Mouse (Mus musculus) limb, embryonic 11.5 days (tissue): ENCODE data around the gene Gm45844. TPM values are rescaled to one million over a fixed set of nuclear protein-coding genes. Genes with fewer than 3 reads are reported as not detected.
"Not testable (repeated sequence)": the region's sequence is repeated elsewhere in the genome, so short reads cannot be mapped to it uniquely, and the experiment has no call there.

ENCODE experiments used
- ATAC-seq: fragments of 200-750 bp; cut with Nextera tagmentation; 2 replicates; pipeline ENCODE4 v1.8.0; 2017; ENCODE audit warnings: low read depth; ENCODE audit not compliant: insufficient number of reproducible peaks, low FRiP score, low TSS enrichment
- DNase-seq: peaks from one replicate; pipeline ENCODE4 v3.0.0-alpha.2; 2015; ENCODE audit warnings: low spot score
- H3K27ac ChIP-seq: fragments of 300-500 bp; sonication (generic); replicated peaks from 2 replicates; pipeline ENCODE4 v1.5.1; 2014; ENCODE audit warnings: low read depth, mild to moderate bottlenecking, low read length
- H3K27me3 ChIP-seq: fragments of 300-500 bp; sonication (generic); 2 replicates; pipeline ENCODE4 v1.6.1; 2014; ENCODE audit warnings: mild to moderate bottlenecking, low read length, mixed read lengths; ENCODE audit not compliant: control insufficient read depth, insufficient read depth
- H3K36me3 ChIP-seq: fragments of 300-500 bp; sonication (generic); 2 replicates; pipeline ENCODE4 v1.6.1; 2014; ENCODE audit warnings: mild to moderate bottlenecking, low read length, moderate library complexity, mixed read lengths; ENCODE audit not compliant: control insufficient read depth, insufficient read depth
- H3K4me1 ChIP-seq: fragments of 300-500 bp; sonication (generic); 2 replicates; pipeline ENCODE4 v1.6.1; 2014; ENCODE audit warnings: low read length, mixed read lengths; ENCODE audit not compliant: control insufficient read depth, insufficient read depth
- H3K4me2 ChIP-seq: fragments of 300-500 bp; sonication (generic); 2 replicates; pipeline ENCODE4 v1.6.1; 2014; ENCODE audit warnings: low read depth, mild to moderate bottlenecking, moderate library complexity; ENCODE audit not compliant: severe bottlenecking
- H3K4me3 ChIP-seq: fragments of 300-500 bp; sonication (generic); 2 replicates; pipeline ENCODE4 v1.5.1; 2014; ENCODE audit warnings: low read depth, low read length
- H3K9ac ChIP-seq: fragments of 300-500 bp; sonication (generic); 2 replicates; pipeline ENCODE4 v1.6.1; 2014; ENCODE audit warnings: mild to moderate bottlenecking, low read length
- H3K9me3 ChIP-seq: fragments of 300-500 bp; sonication (generic); 2 replicates; pipeline ENCODE4 v1.6.1; 2016; ENCODE audit warnings: low read length; ENCODE audit not compliant: control insufficient read depth
- WGBS: fragments of 180-500 bp; shearing (Covaris S2); extraction: QIAGEN DNeasy Blood & Tissue Kit; methylation state at CpG from one replicate; pipeline ENCODE4 v1.1.7; 2014; 5-methylcytosine and 5-hydroxymethylcytosine counted together
- polyA plus RNA-seq: library from polyadenylated mRNA; unstranded; fragments of >200 nt; fragmentation: Nextera tagmentation; extraction: Ambion mirVana; gene quantifications from 2 replicates; pipeline ENCODE4 v1.2.1, GENCODE M21; 2014

Gene Gm45844
- polyA plus RNA-seq: 2.5 and 2.6 TPM in 2 replicates

DNA sequence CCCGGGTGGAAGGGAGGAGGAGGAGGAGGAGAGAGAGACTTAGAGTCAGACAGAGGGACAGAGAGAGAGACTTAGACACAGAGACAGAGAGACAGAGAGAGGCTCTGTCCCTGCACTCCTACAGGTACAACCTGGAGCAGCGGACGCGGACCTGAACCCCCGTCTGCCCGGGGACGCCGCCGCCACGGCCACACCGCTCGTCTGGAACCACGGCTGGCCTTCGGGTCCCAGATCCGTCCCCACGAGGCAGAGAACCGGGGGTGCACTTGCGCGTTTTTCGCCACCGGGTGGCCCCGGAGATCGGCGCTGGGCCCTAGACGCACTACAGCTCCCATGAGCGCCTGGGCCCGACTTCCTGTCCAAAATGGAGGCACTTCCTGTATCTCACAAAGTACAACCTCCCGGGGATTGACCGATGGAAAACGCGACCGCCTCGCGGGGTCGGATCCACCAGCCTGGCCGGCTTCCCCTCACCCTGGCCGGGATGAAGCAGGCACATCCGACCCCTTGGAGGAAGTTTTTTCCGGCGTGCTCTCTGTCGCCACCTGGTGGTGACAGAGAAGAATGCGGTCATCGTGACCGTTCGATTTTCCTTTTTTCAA is at the start of gene Gm45844:
Gene Gm45844, minus strand, starts transcription at position 324 of the 602 bp plus-strand sequence.
- H3K36me3 ChIP-seq, H3K27ac ChIP-seq, H3K9ac ChIP-seq, H3K9me3 ChIP-seq, H3K27me3 ChIP-seq, H3K4me1 ChIP-seq: not testable (repeated sequence)
- DNase-seq (peak; percentile 83), ATAC-seq (peak; percentile 100)
- peak within 1 kb of the TSS; percentile 15; the same call in 1 of the 2 replicates for H3K4me2 ChIP-seq
- WGBS: 48% methylated on average over 45 of the region's 45 CpGs
- H3K4me3 ChIP-seq: peak within 1 kb of the TSS; percentile 10; the same call in 1 of the 2 replicates

- Histone ChIP-seq H3K9ac (no peak overlapping the region), H3K27me3 (no peaks in the 10 kb centered on the region), H3K36me3 (no peaks in the 10 kb centered on the region; the same call in 1 of the 2 replicates), H3K27ac (no peak overlapping the region), H3K4me2 (no peak overlapping the region), H3K4me3 (no peak overlapping the region), H3K4me1 (no peaks in the 10 kb centered on the region), H3K9me3 (peaks cover 3% of the 10 kb centered on the region; the same call in 1 of the 2 replicates)
- ATAC-seq (no peak), DNase-seq (peak; percentile 46)
- 82% methylated on average over 16 of the region's 16 CpGs for WGBS
Measured at GRCm38 (mm10) chr7:7295595-7295994, 17.5 kb upstream of the Gm45844 start.

- H3K36me3 ChIP-seq: peaks cover 3% of the 10 kb centered on the region
- H3K27me3 ChIP-seq: no peaks in the 10 kb centered on the region
- H3K27ac ChIP-seq: no peak overlapping the region
- 82% methylated on average over 1 of the region's 1 CpGs for WGBS
- H3K4me3 ChIP-seq: no peak overlapping the region
- no peaks in the 10 kb centered on the region for H3K4me1 ChIP-seq
- H3K9me3 ChIP-seq: peaks cover 4% of the 10 kb centered on the region; the same call in 1 of the 2 replicates
- H3K4me2 ChIP-seq: no peak overlapping the region
- DNase-seq (no peak), ATAC-seq (no peak)
- no peak overlapping the region for H3K9ac ChIP-seq
Measured at GRCm38 (mm10) chr7:7281383-7281782, 3.3 kb upstream of the Gm45844 start.

GRCm38 (mm10) chr7:7277556-7277955 is 533 bp downstream of the Gm45844 start:
- not testable (repeated sequence) for H3K9me3 ChIP-seq, H3K27me3 ChIP-seq, H3K4me1 ChIP-seq, H3K36me3 ChIP-seq, H3K9ac ChIP-seq, H3K27ac ChIP-seq
- peak; percentile 75 for ATAC-seq
- H3K4me3 ChIP-seq: peak overlapping the region; percentile 10; the same call in 1 of the 2 replicates
- DNase-seq: peak; percentile 62
- H3K4me2 ChIP-seq: peak overlapping the region; percentile 15; the same call in 1 of the 2 replicates
- WGBS: 57% methylated on average over 24 of the region's 24 CpGs

- H3K36me3 ChIP-seq, ATAC-seq, H3K4me3 ChIP-seq, H3K4me1 ChIP-seq, H3K9me3 ChIP-seq, DNase-seq, H3K9ac ChIP-seq, H3K4me2 ChIP-seq, H3K27me3 ChIP-seq, H3K27ac ChIP-seq: not testable (repeated sequence)
- WGBS: no CpG with 5 or more reads among the region's 1 CpGs
Measured at GRCm38 (mm10) chr7:7247228-7247627, 30.9 kb downstream of the Gm45844 start, which contains the start of gene Vmn2r29. TSS of gene Vmn2r29 (minus strand) at chr7:7247328.

DNA sequence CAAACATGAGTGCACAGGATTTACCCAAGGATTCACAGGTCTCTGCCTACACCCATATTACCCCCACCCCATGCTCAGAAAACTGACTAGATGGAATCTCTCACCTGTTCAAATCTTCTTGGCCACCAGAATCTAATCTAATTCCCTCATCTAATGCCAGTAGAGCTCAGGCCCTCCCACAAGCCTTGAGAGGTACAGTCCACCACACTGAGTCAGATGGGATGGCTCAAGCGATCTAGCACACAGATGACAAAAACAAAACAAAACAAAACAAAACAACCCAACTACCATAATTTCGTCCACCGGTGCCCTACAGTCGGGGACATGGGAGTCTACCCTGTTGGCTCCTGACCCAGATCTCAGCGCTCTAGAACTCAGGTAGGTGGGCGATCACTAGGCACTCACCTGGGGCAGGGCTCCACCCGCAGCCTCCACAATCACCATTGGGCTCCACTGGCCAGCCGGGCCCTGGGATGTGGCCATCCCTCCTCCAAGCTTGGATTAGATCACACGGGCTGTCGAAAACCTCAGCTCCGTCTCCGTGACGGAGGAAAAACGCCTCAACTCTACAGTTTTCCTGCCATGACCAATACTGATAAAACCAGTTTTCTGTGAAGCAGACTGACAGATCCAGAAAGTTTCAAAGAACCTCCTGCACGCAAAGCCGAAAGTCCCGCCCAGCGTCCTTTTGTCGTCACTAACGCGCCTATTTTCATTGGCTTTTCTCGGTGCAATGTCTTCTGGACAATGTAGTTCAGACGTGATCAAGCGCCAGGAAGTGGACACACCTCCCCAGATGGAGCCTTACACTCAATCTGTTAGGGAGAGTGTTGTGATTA is 68.6 kb downstream of the Gm45844 start, which contains the start of gene Zfp772:
Gene Zfp772, minus strand, starts transcription at position 686 of the 839 bp plus-strand sequence.
- WGBS: under 1% methylated on average over 24 of the region's 24 CpGs
- H3K36me3 ChIP-seq, H3K4me1 ChIP-seq, ATAC-seq, H3K27me3 ChIP-seq, H3K27ac ChIP-seq, H3K9me3 ChIP-seq: not testable (repeated sequence)
- H3K4me3 ChIP-seq: peak within 1 kb of the TSS; percentile 43
- H3K4me2 ChIP-seq: peak within 1 kb of the TSS; percentile 47
- 0 out of 2 replicates have a peak within 1 kb of the TSS, but pooled peaks have one; percentile 22 for H3K9ac ChIP-seq
- peak; percentile 31 for DNase-seq

DNA sequence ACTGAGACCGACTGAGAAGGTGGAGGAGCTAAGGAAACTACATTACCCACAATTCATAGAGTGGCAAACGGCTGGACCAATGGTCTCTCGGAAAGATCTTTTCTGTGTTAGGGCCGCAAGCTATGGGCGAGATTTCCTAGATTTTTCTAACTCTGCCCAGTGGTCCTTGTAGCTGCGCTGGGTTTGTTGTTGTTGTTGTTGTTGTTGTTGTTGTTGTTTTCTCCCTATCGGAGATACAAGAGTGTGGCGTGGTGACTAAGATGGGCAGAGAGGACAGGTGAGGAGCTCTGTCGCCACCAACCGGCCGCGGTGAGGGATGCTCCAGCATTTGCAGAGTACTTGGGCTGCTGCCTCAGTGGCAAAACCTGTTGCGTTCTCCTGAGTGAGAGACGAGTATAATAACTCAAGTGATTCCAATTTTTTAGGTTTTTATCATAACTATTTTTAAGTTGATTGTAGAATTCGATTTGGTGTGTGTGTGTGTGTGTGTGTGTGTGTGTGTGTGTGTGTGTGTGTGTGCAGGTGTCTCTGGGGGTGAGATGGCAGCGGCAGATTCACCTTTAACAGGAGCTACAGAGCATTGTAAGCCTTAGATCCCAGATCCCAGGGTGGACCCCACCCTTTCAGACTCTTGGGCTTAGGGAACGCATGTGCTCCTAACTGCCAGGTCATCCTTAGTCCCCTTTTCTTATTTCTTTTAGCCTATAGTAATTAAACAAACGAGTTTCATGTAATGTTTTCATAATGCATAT is 89.7 kb downstream of the Gm45844 start:
- Histone ChIP-seq H3K27ac (no peak overlapping the region), H3K4me3 (peak overlapping the region; percentile 37), H3K4me2 (peak overlapping the region; percentile 29; the same call in 1 of the 2 replicates), H3K27me3 (no peaks in the 10 kb centered on the region), H3K4me1 (no peaks in the 10 kb centered on the region), H3K9ac (0 out of 2 replicates have a peak overlapping the region, but pooled peaks have one; percentile 45), H3K36me3 (no peaks in the 10 kb centered on the region; the same call in 1 of the 2 replicates), H3K9me3 (no peaks in the 10 kb centered on the region)
- peak; percentile 92 for ATAC-seq
- DNase-seq: peak; percentile 76
- WGBS: 11% methylated on average over 18 of the region's 18 CpGs
